Mouse (Mus musculus) cortical plate, adult 2 months (tissue): Measurements from ENCODE around the gene Ccdc155.

Source experiments
- CTCF ChIP-seq: fragments of 200-500 bp; IDR thresholded peaks from 2 replicates; pipeline ENCODE4 v1.5.1; 2011; ENCODE audit warnings: mild to moderate bottlenecking, control low read depth, low read length; ENCODE audit not compliant: insufficient read depth; ENCODE audit errors: extremely low read depth
- POLR2A ChIP-seq: fragments of 200-500 bp; IDR thresholded peaks from 2 replicates; pipeline ENCODE4 v1.6.1; 2011; ENCODE audit warnings: mild to moderate bottlenecking, low read length, control low read depth; ENCODE audit not compliant: insufficient read depth; ENCODE audit errors: extremely low read depth

GRCm38 (mm10) chr7:45147899-45148298 is 56.8 kb downstream of the Ccdc155 start:
- TF ChIP-seq POLR2A (no peak), CTCF (no peak)
